Mouse (Mus musculus) limb, embryonic 13.5 days (tissue): ENCODE results near the gene Mdc1. TPM values are rescaled to one million over a fixed set of nuclear protein-coding genes. Genes with fewer than 3 reads are reported as not detected.
A peak's percentile ranks its signal among the peaks of the same experiment; 100 is the strongest.

Experiments
- ATAC-seq: fragments of 200-750 bp; cut with Nextera tagmentation; 2 replicates; pipeline ENCODE4 v1.8.0; 2017; ENCODE audit warnings: low read depth, moderate number of reproducible peaks, moderate TSS enrichment; ENCODE audit not compliant: low FRiP score
- H3K27ac ChIP-seq: fragments of 300-500 bp; sonication (generic); 2 replicates; pipeline ENCODE4 v1.5.1; 2015; ENCODE audit warnings: inconsistent platforms, mild to moderate bottlenecking, moderate library complexity
- H3K27me3 ChIP-seq: fragments of 300-500 bp; sonication (generic); 2 replicates; pipeline ENCODE4 v1.6.1; 2015; ENCODE audit warnings: mild to moderate bottlenecking, inconsistent platforms
- H3K36me3 ChIP-seq: fragments of 300-500 bp; sonication (generic); 2 replicates; pipeline ENCODE4 v1.6.1; 2015; ENCODE audit warnings: inconsistent platforms, mild to moderate bottlenecking, moderate library complexity
- H3K4me1 ChIP-seq: fragments of 300-500 bp; sonication (generic); 2 replicates; pipeline ENCODE4 v1.6.1; 2015; ENCODE audit warnings: inconsistent platforms
- H3K4me2 ChIP-seq: fragments of 300-500 bp; sonication (generic); replicated peaks from 2 replicates; pipeline ENCODE4 v1.6.1; 2015; ENCODE audit warnings: inconsistent platforms, mild to moderate bottlenecking, moderate library complexity
- H3K4me3 ChIP-seq: fragments of 300-500 bp; sonication (generic); 2 replicates; pipeline ENCODE4 v1.5.1; 2015; ENCODE audit warnings: moderate library complexity, mild to moderate bottlenecking, inconsistent platforms
- H3K9ac ChIP-seq: fragments of 300-500 bp; sonication (generic); 2 replicates; pipeline ENCODE4 v1.6.1; 2015; ENCODE audit warnings: mild to moderate bottlenecking, inconsistent platforms
- H3K9me3 ChIP-seq: fragments of 300-500 bp; sonication (generic); 2 replicates; pipeline ENCODE4 v1.6.1; 2016; ENCODE audit warnings: inconsistent platforms
- WGBS: fragments of 180-500 bp; shearing (Covaris S2); methylation state at CpG from one replicate; pipeline ENCODE4 v1.1.7; 2015; 5-methylcytosine and 5-hydroxymethylcytosine counted together
- polyA plus RNA-seq: library from polyadenylated mRNA; unstranded; fragments of >200 nt; fragmentation: Nextera tagmentation; extraction: Ambion mirVana; gene quantifications from 2 replicates; pipeline ENCODE4 v1.2.1, GENCODE M21; 2015

Mdc1 gene
- polyA plus RNA-seq, 1 experiment from 2014 or later, result 15.5 TPM

- WGBS, result under 1% methylated on average over 47 of the region's 47 CpGs
- Histone ChIP-seq H3K36me3 (peaks cover 23% of the 10 kb centered on the region), H3K27me3 (no peaks in the 10 kb centered on the region), H3K9me3 (no peaks in the 10 kb centered on the region), H3K9ac (peak within 1 kb of the TSS; percentile 81), H3K4me2 (peak within 1 kb of the TSS; percentile 73), H3K27ac (peak within 1 kb of the TSS; percentile 92), H3K4me1 (peaks cover 20% of the 10 kb centered on the region), H3K4me3 (peak within 1 kb of the TSS; percentile 75)
- ATAC-seq, result peak; percentile 92
Observed at GRCm38 (mm10) chr17:35861198-35861857, 20.0 kb downstream of the Mdc1 start, which contains the start of gene Nrm. Gene Nrm, plus strand, starts transcription at chr17:35861318.

GRCm38 (mm10) chr17:35864832-35865353, 23.6 kb downstream of the Mdc1 start:
- WGBS, result 24% methylated on average over 10 of the region's 10 CpGs

GRCm38 (mm10) chr17:35865481-35866280, 24.4 kb downstream of the Mdc1 start, which contains the start of gene Ppp1r18:
Gene Ppp1r18, plus strand, starts transcription at chr17:35865593.
- H3K4me2 ChIP-seq, result peak within 1 kb of the TSS; percentile 99
- H3K9ac ChIP-seq, result peak within 1 kb of the TSS; percentile 86
- no peaks in the 10 kb centered on the region for H3K27me3 ChIP-seq
- peak within 1 kb of the TSS; percentile 63 for H3K4me3 ChIP-seq
- H3K27ac ChIP-seq, result peak within 1 kb of the TSS; percentile 95
- H3K4me1 ChIP-seq, result peaks cover 56% of the 10 kb centered on the region
- H3K36me3 ChIP-seq, result peaks cover 7% of the 10 kb centered on the region; the same call in 1 of the 2 replicates
- under 1% methylated on average over 44 of the region's 48 CpGs for WGBS
- peak; percentile 76 for ATAC-seq
- no peaks in the 10 kb centered on the region for H3K9me3 ChIP-seq

More at GRCm38 (mm10) chr17:35864832-35865353, 23.6 kb downstream of the Mdc1 start:
- H3K4me2 ChIP-seq, result peak overlapping the region; percentile 99
- no peaks in the 10 kb centered on the region for H3K9me3 ChIP-seq
- peaks cover 5% of the 10 kb centered on the region; the same call in 1 of the 2 replicates for H3K36me3 ChIP-seq
- ATAC-seq, result no peak
- no peaks in the 10 kb centered on the region for H3K27me3 ChIP-seq
- H3K4me1 ChIP-seq, result peaks cover 51% of the 10 kb centered on the region
- H3K27ac ChIP-seq, result peak overlapping the region; percentile 95
- peak overlapping the region; percentile 63 for H3K4me3 ChIP-seq
- H3K9ac ChIP-seq, result peak overlapping the region; percentile 86

- peak; percentile 55 for ATAC-seq
- whole genome bisulfite sequencing, result 0% methylated on average over 38 of the region's 38 CpGs
- peak overlapping the region; percentile 95 for H3K27ac ChIP-seq
- H3K9ac ChIP-seq, result peak overlapping the region; percentile 86
- peak overlapping the region; percentile 63 for H3K4me3 ChIP-seq
- H3K36me3 ChIP-seq, result peaks cover 13% of the 10 kb centered on the region
- H3K27me3 ChIP-seq, result no peaks in the 10 kb centered on the region
- peaks cover 55% of the 10 kb centered on the region for H3K4me1 ChIP-seq
- H3K9me3 ChIP-seq, result no peaks in the 10 kb centered on the region
- peak overlapping the region; percentile 99 for H3K4me2 ChIP-seq
Observed at GRCm38 (mm10) chr17:35866281-35866831, 25.0 kb downstream of the Mdc1 start.

DNA sequence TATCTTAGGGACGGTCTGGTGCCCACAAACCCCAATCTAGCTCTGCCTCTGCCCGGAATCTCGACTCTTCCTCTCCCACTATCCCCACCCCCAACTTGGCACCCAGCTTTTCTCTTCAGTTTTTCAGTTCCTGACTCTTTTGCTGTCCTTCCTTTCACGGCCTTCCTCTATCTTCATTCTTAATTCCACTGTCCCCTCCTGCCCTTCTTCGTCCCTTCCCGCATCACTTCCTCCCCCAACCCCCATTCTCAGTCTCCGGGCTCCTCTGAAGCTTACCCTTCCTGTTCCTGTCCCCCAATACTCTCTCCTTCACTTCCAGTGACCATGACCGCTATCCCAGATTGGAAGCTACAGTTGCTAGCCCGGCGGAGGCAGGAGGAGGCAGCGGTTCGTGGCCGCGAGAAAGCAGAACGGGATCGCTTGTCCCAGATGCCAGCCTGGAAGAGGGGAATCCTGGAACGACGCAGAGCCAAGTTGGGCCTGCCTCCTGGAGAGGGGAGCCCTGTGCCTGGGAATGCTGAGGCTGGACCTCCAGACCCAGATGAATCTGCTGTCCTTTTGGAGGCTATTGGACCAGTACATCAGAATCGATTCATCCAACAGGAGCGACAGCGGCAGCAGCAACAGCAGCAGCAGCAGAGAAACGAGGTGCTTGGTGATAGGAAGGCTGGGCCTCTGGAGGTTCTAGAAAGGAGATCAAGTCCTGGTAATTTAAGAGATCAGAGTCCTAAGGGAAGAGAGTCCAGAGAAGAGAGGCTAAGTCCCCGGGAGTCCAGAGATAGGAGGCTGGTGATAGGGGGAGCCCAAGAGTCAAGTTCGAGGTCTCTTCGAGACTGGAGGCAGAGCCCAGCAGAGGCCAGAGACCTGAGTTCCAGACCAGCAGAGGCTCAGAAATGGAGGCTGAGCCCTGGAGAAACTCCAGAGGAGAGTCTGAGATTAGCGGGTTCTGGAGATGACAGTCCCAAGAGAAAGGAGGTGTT, 25.9 kb downstream of the Mdc1 start:
- Histone ChIP-seq H3K36me3 (peaks cover 15% of the 10 kb centered on the region), H3K4me1 (peaks cover 54% of the 10 kb centered on the region), H3K4me3 (peak overlapping the region; percentile 63), H3K27me3 (no peaks in the 10 kb centered on the region), H3K9me3 (no peaks in the 10 kb centered on the region), H3K9ac (peak overlapping the region; percentile 86), H3K27ac (peak overlapping the region; percentile 95), H3K4me2 (peak overlapping the region; percentile 99)
- ATAC-seq, result no peak
- 8% methylated on average over 26 of the region's 26 CpGs for WGBS

- peak overlapping the region; percentile 95 for H3K27ac ChIP-seq
- H3K9me3 ChIP-seq, result no peaks in the 10 kb centered on the region
- H3K4me3 ChIP-seq, result peak overlapping the region; percentile 63
- H3K27me3 ChIP-seq, result no peaks in the 10 kb centered on the region
- H3K4me2 ChIP-seq, result peak overlapping the region; percentile 99
- ATAC-seq, result no peak
- 24% methylated on average over 17 of the region's 17 CpGs for WGBS
- peaks cover 21% of the 10 kb centered on the region for H3K36me3 ChIP-seq
- H3K4me1 ChIP-seq, result peaks cover 62% of the 10 kb centered on the region
- peak overlapping the region; percentile 86 for H3K9ac ChIP-seq
Observed at GRCm38 (mm10) chr17:35868165-35868820, 27.0 kb downstream of the Mdc1 start.

DNA sequence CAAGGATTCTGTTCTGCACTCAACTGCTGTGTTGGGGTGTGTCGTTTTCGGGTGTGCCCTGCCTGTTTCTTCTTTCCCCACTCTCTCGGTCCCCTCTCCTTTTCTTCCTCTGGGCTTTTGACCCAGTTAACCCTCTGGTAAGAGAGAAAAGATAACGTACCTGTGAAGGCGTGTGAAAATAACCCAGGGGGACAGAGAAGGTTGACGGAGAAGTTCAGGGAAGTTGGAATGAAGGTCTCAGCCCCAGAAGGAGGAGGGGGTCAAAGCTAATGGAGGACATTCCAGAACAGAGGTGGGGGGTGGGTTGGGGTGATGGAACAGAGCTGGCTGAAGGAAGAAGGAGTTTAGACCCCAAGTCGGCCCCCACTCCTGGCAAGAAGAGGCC, 27.6 kb downstream of the Mdc1 start:
- Histone ChIP-seq H3K36me3 (peaks cover 22% of the 10 kb centered on the region), H3K4me1 (peaks cover 69% of the 10 kb centered on the region), H3K27me3 (no peaks in the 10 kb centered on the region), H3K9me3 (no peaks in the 10 kb centered on the region), H3K9ac (peak overlapping the region; percentile 86), H3K4me2 (peak overlapping the region; percentile 99), H3K4me3 (peak overlapping the region; percentile 63), H3K27ac (peak overlapping the region; percentile 6)
- WGBS, result 3% methylated on average over 7 of the region's 7 CpGs
- no peak for ATAC-seq

DNA sequence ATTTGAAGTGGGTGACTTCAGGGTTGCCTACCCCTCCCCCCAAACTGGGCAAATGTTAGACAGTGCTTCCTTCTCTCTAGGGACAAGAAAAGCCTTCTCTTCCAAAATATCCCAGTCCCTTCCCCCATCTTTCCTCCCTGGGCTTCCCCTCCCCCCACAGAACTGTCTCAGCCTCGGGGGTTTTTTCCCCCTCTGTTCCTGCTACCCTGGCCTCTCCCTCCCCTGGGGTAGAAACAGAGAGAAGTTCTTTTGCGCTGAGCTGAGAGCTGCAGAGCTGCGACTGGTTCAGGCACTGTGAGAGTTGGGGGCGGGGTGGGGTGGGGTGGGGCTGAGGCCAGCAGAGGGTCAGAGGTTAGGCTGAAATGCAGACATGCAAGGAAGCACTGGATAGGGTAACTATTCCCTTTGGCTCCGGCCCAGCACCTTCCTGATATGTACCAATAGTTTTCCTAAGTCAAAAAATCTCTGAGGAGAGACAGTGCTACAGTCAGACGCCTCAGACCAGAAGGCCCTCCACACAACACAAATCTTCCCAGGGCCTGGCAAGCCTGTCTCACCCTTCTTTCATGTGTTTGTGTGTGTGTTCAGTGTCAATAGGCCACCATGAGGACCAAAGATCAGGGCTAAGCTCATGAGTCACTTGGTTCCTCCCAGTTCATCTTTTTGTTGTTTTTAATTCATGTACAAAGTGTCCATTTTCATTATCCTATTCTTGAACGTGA, 28.2 kb downstream of the Mdc1 start:
- Histone ChIP-seq H3K9ac (peak overlapping the region; percentile 86), H3K9me3 (no peaks in the 10 kb centered on the region), H3K36me3 (peaks cover 26% of the 10 kb centered on the region), H3K27me3 (no peaks in the 10 kb centered on the region), H3K4me3 (peak overlapping the region; percentile 63), H3K4me1 (peaks cover 65% of the 10 kb centered on the region), H3K4me2 (peak overlapping the region; percentile 99), H3K27ac (peak overlapping the region; percentile 6; the same call in 1 of the 2 replicates)
- ATAC-seq, result no peak
- 4% methylated on average over 7 of the region's 7 CpGs for WGBS

- peak overlapping the region; percentile 99 for H3K4me2 ChIP-seq
- peak overlapping the region; percentile 6; the same call in 1 of the 2 replicates for H3K27ac ChIP-seq
- no peaks in the 10 kb centered on the region for H3K9me3 ChIP-seq
- ATAC-seq, result no peak
- H3K9ac ChIP-seq, result peak overlapping the region; percentile 86
- WGBS, result 63% methylated on average over 9 of the region's 9 CpGs
- peaks cover 34% of the 10 kb centered on the region for H3K36me3 ChIP-seq
- H3K4me1 ChIP-seq, result peaks cover 58% of the 10 kb centered on the region
- peak overlapping the region; percentile 63 for H3K4me3 ChIP-seq
- no peaks in the 10 kb centered on the region for H3K27me3 ChIP-seq
Observed at GRCm38 (mm10) chr17:35870151-35870883, 29.0 kb downstream of the Mdc1 start.
